Mouse (Mus musculus) bone marrow macrophage, adult 2 months (primary cell): ENCODE measurements around the gene Sv2c. TPM values are rescaled to one million over a fixed set of nuclear protein-coding genes. Genes with fewer than 3 reads are reported as not detected.
"Not testable (repeated sequence)": the region's sequence is repeated elsewhere in the genome, so short reads cannot be mapped to it uniquely, and the experiment has no call there.

Source experiments
- H3K27ac ChIP-seq: 2 replicates; pipeline ENCODE4 v1.5.1; 2012; ENCODE audit warnings: low read depth, low read length; ENCODE audit not compliant: insufficient read depth
- H3K4me1 ChIP-seq: 2 replicates; pipeline ENCODE4 v1.6.1; 2012; ENCODE audit warnings: low read length; ENCODE audit not compliant: control insufficient read depth, insufficient read depth
- H3K4me3 ChIP-seq: 2 replicates; pipeline ENCODE4 v1.5.1; 2012; ENCODE audit warnings: mild to moderate bottlenecking, low read length, moderate library complexity; ENCODE audit not compliant: insufficient read depth
- CTCF ChIP-seq: IDR thresholded peaks from 2 replicates; pipeline ENCODE4 v1.5.1; 2012; ENCODE audit warnings: low read depth, mild to moderate bottlenecking, low read length, moderate library complexity
- POLR2A ChIP-seq: IDR thresholded peaks from 2 replicates; pipeline ENCODE4 v1.6.1; 2012; ENCODE audit warnings: mild to moderate bottlenecking, low read depth, low read length, borderline replicate concordance
- polyA plus RNA-seq: library from polyadenylated mRNA; stranded (reverse); fragments of >200 nt; gene quantifications from 2 replicates; pipeline ENCODE4 v1.2.4, GENCODE M21; 2012; ENCODE audit not compliant: missing spikeins, insufficient read depth, insufficient read length

Sv2c gene
- polyA plus RNA-seq, 1 experiment, result not detected

DNA sequence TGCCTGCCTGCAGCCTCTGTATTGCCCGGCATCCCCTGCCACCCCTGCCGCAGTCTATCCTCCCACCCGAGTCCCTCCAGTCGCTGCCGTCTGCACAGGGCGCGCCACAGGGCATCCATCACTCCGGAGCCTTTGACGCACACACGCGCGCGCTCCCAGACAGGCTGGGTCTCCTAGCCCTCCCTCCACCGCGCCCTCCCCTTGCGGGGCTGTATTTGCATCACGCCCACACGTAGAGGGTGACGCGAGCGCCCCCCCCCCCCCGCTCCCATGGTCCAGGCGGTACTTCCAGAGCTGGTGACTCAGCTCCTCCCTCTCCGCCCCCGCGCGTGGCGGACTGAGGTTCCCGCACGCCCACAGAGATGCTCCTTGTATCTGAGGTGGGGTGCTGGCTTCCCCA, 1.3 kb downstream of the Sv2c start:
- no peak for TF ChIP-seq POLR2A
- no peak for TF ChIP-seq CTCF
- H3K4me1 ChIP-seq, result no peaks in the 10 kb centered on the region
- H3K4me3 ChIP-seq, result no peak overlapping the region
- H3K27ac ChIP-seq, result no peak overlapping the region

DNA sequence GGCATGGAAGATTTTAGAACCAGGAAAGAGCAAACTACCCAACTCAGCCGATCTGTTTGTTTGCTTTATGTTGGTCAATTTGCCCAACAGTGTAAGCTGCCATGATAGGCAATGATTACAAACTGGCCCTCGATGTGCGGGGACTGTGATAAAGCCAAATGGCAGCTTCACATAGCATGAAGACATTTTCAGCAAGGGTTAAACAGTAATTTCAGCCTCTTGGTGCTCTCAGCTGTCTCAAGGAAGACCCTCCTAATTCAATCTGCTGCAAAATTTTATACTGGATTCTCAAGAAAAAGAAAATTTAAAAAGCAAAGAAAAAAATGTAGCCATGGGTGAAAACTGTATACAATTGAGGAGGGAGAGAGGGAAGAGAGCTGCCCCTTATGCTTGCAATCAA, 3.3 kb downstream of the Sv2c start:
- Histone ChIP-seq H3K4me1 (no peaks in the 10 kb centered on the region), H3K27ac (no peak overlapping the region), H3K4me3 (no peak overlapping the region)
- no peak for TF ChIP-seq CTCF
- no peak for TF ChIP-seq POLR2A

DNA sequence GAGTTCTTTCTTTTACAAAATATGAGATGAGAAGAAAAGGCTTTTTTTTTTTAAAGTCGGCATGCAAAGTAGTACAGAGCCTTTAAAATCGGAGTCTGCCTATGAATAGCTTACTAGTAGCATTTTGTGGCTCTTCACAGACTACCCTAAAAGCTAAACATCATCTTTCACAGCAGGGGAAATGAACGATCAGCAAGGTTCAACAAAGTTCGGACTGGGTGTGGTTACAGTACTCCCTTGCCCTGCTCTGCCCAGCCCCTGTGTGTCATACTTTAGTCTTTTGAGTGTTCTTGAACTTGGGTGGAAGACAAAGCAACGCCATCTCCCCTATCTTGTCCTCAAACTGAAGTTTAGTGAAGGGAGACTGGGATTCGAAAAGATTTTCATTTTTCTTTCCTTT, 5.7 kb downstream of the Sv2c start:
- no peak overlapping the region for H3K27ac ChIP-seq
- no peak overlapping the region for H3K4me3 ChIP-seq
- H3K4me1 ChIP-seq, result no peaks in the 10 kb centered on the region
- TF ChIP-seq CTCF, result no peak

DNA sequence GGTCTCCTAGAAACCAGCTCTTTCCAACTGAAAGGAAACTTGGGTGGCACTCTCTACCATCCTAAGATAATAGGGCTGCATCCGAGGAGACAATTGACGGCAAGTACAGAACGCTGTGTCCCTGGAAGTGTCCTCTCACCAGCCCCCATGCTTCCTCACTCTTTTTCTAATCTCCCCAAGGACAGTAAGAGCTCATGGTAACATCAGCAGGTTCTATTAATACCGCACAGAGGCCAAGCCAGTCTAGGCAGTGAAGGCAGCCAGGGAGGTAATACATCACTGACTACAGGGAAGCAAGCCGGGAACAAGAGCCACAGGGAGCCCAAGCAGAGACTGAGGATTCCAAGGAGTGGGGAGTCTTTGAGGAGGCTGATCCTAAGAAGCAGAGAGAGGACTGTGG, 7.4 kb downstream of the Sv2c start:
- Histone ChIP-seq H3K4me1 (no peaks in the 10 kb centered on the region), H3K27ac (no peak overlapping the region), H3K4me3 (no peak overlapping the region)
- TF ChIP-seq CTCF (no peak), POLR2A (no peak)

DNA sequence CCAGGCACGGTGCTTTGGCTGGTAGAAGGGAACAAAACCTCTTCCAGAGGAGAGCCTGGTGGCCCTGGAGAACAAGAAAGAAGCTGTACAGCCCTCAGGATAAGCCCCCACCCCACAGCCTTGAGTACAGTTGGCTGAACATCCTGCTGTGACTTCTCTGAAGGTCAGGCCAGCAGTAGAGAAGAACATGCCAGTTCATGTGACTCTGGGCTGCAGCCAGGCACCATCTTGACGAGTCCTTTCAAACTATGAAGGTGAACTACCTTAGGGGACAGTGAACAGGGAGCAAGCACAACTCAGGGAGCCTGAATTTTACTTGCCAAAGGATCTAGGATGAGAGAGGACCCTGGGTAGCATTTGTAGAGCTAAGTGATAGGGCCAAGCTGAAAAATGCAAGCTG, 19.7 kb downstream of the Sv2c start:
- TF ChIP-seq POLR2A, result no peak
- TF ChIP-seq CTCF, result no peak
- Histone ChIP-seq H3K27ac (no peak overlapping the region), H3K4me1 (no peaks in the 10 kb centered on the region), H3K4me3 (no peak overlapping the region)

DNA sequence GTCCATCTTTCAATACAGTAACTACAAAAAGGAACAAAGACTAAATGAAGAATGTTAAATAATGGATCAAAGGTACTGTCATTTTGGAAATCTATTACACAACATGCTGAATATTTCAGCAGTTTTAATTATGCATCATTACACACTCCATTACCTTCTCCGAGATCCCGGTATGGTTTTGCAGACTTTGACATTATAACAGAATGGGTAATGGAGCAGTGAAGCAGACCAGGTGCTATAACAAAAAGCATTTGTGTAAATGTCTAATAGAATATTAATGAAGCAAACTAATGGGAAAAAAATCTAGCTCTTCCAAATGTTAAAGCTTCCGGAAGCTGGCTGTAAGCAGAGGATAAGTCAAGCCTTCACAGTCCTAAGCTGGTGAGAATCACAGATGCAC, 21.6 kb downstream of the Sv2c start:
- Histone ChIP-seq H3K4me3 (no peak overlapping the region), H3K4me1 (peaks cover 8% of the 10 kb centered on the region), H3K27ac (no peak overlapping the region)
- no peak for TF ChIP-seq POLR2A
- no peak for TF ChIP-seq CTCF

DNA sequence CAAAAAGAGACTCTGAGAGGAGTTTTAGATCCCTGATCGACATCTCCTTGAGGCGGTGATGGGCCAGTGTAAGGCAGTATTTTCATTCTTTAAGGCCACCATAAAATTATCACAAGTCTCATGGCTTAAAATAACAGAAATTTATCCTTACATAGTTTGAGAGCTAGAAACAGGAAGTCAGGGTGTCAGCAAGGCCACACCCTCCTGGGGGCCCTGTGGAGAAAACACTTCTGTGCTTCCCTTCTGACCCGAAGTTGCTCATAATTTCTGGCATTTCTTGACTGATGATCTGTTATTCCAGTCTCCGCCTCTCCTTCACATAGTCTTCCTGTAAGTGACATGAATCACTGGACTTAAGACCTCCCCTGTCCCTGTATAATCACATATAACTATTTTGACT, 26.0 kb downstream of the Sv2c start:
- Histone ChIP-seq H3K27ac (no peak overlapping the region), H3K4me1 (peaks cover 8% of the 10 kb centered on the region), H3K4me3 (no peak overlapping the region)
- TF ChIP-seq CTCF (no peak), POLR2A (no peak)

DNA sequence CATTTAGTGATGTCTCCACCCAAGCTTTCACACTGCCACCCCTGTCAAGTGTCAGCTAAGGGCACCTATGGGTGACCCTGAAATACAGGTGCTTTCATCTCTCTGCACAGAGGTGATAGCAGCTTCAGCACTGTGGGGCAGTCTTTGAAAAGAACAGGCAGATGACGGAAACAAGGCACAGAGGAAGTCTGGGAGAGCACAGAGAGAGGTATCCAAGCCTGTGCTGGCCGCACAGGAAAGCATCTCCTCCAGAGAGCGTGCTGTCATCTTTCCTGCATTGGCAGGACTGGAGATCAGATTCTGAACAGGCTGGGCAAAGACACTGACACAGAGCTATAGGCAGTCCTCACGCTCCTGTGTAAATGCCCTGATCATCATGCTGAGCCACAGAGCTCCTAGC, 41.4 kb downstream of the Sv2c start:
- Histone ChIP-seq H3K4me1 (no peaks in the 10 kb centered on the region), H3K4me3 (no peak overlapping the region), H3K27ac (no peak overlapping the region)
- TF ChIP-seq POLR2A (no peak), CTCF (no peak)

DNA sequence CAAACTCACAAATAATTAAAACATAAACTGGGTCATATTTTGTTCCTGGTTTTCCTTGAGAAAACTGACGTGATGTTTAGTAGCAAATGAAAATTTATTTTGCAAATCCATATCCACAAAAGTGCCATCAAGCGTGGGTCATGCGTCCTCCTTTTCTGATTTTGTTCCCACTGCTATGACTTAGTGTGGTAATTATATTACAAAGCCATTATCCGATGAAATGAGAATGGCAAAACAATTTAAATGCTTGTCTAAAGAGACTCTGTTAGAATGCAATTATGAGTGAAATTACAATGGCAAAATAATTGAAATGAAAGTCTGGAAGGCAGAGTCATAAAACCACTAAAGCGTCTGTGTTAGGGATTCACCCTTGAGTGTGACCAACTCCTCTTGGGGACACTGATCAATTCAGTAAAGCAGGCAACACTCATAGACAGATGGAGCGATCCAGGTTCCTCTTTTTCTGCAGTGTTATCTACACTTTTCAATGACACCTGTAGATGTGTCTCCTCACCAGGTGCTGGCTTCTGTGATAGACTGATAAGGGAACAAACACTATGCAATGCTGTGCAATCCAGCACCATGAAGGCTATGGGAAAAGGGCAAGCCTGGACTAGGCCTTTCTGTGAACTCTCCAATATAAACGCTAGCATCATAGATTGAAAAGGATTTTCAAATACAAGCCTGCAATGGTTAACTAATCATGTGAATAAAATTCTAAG, 46.6 kb downstream of the Sv2c start:
- Histone ChIP-seq H3K4me3 (no peak overlapping the region), H3K4me1 (no peaks in the 10 kb centered on the region), H3K27ac (no peak overlapping the region)
- TF ChIP-seq CTCF (no peak), POLR2A (no peak)

DNA sequence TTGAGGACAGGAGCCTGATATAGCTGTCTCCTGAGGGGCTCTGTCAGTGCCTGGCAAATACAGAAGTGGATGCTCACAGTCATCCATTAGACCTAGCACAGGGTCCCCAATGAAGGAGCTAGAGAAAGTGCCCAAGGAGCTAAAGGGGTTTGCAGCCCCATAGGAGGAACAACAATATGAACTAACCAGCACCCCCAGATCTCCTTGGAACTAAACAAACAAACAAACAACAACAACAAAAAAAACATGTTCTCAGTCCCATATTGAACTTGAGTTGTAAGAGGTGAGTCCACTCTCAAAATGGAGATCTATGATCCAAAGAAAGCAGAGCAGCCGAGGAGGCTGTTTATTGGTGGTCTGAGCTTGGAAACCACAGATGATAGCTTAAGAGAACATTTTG, 50.6 kb downstream of the Sv2c start, which contains the start of gene Gm17190:
Gene Gm17190, plus strand, starts transcription at position 301 of the 400 bp plus-strand sequence.
- H3K4me1 ChIP-seq, H3K4me3 ChIP-seq, H3K27ac ChIP-seq: not testable (repeated sequence)

DNA sequence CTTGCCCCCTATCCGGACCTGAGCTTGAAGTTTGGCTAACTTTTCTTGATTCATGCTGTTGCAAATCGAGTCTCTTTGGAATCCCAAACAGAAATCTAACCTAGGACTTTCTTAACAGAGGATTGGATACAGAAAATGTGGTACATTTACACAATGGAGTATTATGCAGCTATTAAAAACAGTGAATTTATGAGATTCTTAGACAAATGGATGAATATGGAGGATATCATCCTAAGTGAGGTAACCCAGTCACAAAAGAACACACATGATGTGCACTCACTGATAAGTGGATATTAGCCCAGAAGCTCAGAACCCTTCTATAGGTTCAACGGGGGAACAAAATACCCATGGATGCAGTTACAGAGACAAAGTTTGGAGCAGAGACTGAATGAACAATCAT, 51.1 kb downstream of the Sv2c start, which contains the start of gene Gm20075:
Gene Gm20075, minus strand, starts transcription at position 101 of the 400 bp plus-strand sequence.
- not testable (repeated sequence) for H3K4me3 ChIP-seq

More for the DNA sequence above, 51.1 kb downstream of the Sv2c start, which contains the start of gene Gm20075:
- not testable (repeated sequence) for H3K27ac ChIP-seq, H3K4me1 ChIP-seq
